Mouse (Mus musculus): Measurements from ENCODE around the gene Tbcel.

Tbcel gene

GRCm38 (mm10) chr9:42486913-42487312 lies 20.7 kb downstream of the Tbcel start:
- DNase-seq (ENCODE audit: low spot score) = no peak

GRCm38 (mm10) chr9:42484667-42485066 lies 22.9 kb downstream of the Tbcel start:
- no peak for DNase-seq (ENCODE audit: low spot score)

- DNase-seq (ENCODE audit: low spot score) = no peak
These were observed 24.7 kb downstream of the Tbcel start for GRCm38 (mm10) chr9:42482944-42483343.

- no peak for DNase-seq (ENCODE audit: low spot score)
These were observed 31.4 kb downstream of the Tbcel start for GRCm38 (mm10) chr9:42476166-42476565.

- no peak for DNase-seq (ENCODE audit: low spot score)
These were observed 33.4 kb downstream of the Tbcel start for GRCm38 (mm10) chr9:42474244-42474643.

GRCm38 (mm10) chr9:42471921-42472747 lies 35.5 kb downstream of the Tbcel start:
- DNase-seq (ENCODE audit: low spot score) = peak; percentile 59

GRCm38 (mm10) chr9:42471214-42471613 lies 36.4 kb downstream of the Tbcel start:
- no peak for DNase-seq (ENCODE audit: low spot score)

GRCm38 (mm10) chr9:42469323-42469722 lies 38.3 kb downstream of the Tbcel start:
- no peak for DNase-seq (ENCODE audit: low spot score)

- no peak for DNase-seq (ENCODE audit: low spot score)
These were observed 39.2 kb downstream of the Tbcel start for GRCm38 (mm10) chr9:42468360-42468759.

GRCm38 (mm10) chr9:42467116-42467815 lies 40.3 kb downstream of the Tbcel start:
- DNase-seq (ENCODE audit: low spot score) = no peak

- DNase-seq (ENCODE audit: low spot score) = no peak
These were observed 41.9 kb downstream of the Tbcel start for GRCm38 (mm10) chr9:42465661-42466091.

- DNase-seq (ENCODE audit: low spot score) = no peak
These were observed 43.4 kb downstream of the Tbcel start for GRCm38 (mm10) chr9:42464181-42464580.

- DNase-seq (ENCODE audit: low spot score) = no peak
These were observed 44.2 kb downstream of the Tbcel start for GRCm38 (mm10) chr9:42463220-42463989.

- no peak for DNase-seq (ENCODE audit: low spot score)
These were observed 44.9 kb downstream of the Tbcel start for GRCm38 (mm10) chr9:42462585-42463219.

- no peak for DNase-seq (ENCODE audit: low spot score)
These were observed 46.1 kb downstream of the Tbcel start for GRCm38 (mm10) chr9:42461390-42462108.

GRCm38 (mm10) chr9:42460353-42460752 lies 47.3 kb downstream of the Tbcel start:
- no peak for DNase-seq (ENCODE audit: low spot score)

- no peak for DNase-seq (ENCODE audit: low spot score)
These were observed 47.9 kb downstream of the Tbcel start for GRCm38 (mm10) chr9:42459736-42460135.

- no peak for DNase-seq (ENCODE audit: low spot score)
These were observed 48.7 kb downstream of the Tbcel start for GRCm38 (mm10) chr9:42458741-42459515.

- DNase-seq (ENCODE audit: low spot score) = no peak
These were observed 50.1 kb downstream of the Tbcel start for GRCm38 (mm10) chr9:42457501-42457900.

GRCm38 (mm10) chr9:42454364-42454763 lies 53.2 kb downstream of the Tbcel start:
- DNase-seq (ENCODE audit: low spot score) = no peak

- no peak for DNase-seq (ENCODE audit: low spot score)
These were observed 58.6 kb downstream of the Tbcel start for GRCm38 (mm10) chr9:42449043-42449442.
